Mouse (Mus musculus) olfactory bulb, adult 2 months (tissue): ENCODE results near the gene Pafah1b1. TPM values are rescaled to one million over a fixed set of nuclear protein-coding genes. Genes with fewer than 3 reads are reported as not detected.

ENCODE experiments used
- H3K27ac ChIP-seq: fragments of 200-500 bp; 2 replicates; pipeline ENCODE4 v1.5.1; 2012; ENCODE audit warnings: low read depth, low read length; ENCODE audit not compliant: insufficient read depth
- H3K4me1 ChIP-seq: fragments of 200-500 bp; 2 replicates; pipeline ENCODE4 v1.6.1; 2012; ENCODE audit warnings: low read length; ENCODE audit not compliant: control insufficient read depth, insufficient read depth
- H3K4me3 ChIP-seq: fragments of 200-500 bp; 2 replicates; pipeline ENCODE4 v1.5.1; 2012; ENCODE audit warnings: mild to moderate bottlenecking, low read depth, low read length, moderate library complexity; ENCODE audit not compliant: insufficient read depth
- CTCF ChIP-seq: fragments of 200-500 bp; IDR thresholded peaks from 2 replicates; pipeline ENCODE4 v1.5.1; 2012; ENCODE audit warnings: low read depth, mild to moderate bottlenecking, low read length, moderate library complexity; ENCODE audit not compliant: insufficient read depth
- POLR2A ChIP-seq: fragments of 200-500 bp; IDR thresholded peaks from 2 replicates; pipeline ENCODE4 v1.6.1; 2012; ENCODE audit warnings: mild to moderate bottlenecking, low read depth, low read length, moderate library complexity; ENCODE audit not compliant: insufficient read depth
- WGBS: fragments of 180-500 bp; shearing (Covaris S2); methylation state at CpG from one replicate; pipeline ENCODE4 v1.1.7; 2018; 5-methylcytosine and 5-hydroxymethylcytosine counted together
- polyA plus RNA-seq: library from polyadenylated mRNA; stranded (reverse); fragments of >200 nt; gene quantifications from 2 replicates; pipeline ENCODE4 v1.2.4, GENCODE M21; 2012; ENCODE audit warnings: low replicate concordance; ENCODE audit not compliant: missing spikeins, insufficient read depth, insufficient read length

Gene Pafah1b1
- polyA plus RNA-seq: 132 and 143 TPM in 2 replicates

DNA sequence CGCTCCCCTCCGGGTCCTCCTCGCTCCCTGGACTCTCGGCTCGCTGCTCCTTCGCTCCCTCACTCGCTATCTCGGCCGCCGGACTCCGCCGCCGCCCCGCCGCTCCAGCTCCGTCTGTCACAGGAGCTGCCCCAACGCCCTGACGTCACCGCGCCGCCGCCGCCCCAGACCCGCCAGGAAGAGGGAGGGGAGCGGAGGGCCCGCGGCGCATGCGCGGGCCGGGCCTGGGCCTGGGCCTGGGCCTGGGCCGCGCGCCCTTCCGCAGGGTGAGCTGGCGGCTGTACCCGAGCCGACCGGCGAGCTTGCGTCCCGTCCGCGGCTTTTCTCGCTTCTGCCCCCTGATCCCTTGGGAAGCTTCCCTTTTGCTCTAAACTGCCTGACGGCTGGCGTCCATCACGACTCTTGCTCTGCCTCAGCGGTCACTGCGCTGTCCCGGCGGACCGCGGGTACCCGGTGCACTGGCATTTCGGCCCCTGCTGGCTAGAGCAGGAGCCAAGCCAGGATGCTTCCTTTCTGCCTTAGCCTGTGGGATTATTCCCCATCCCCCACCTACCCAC lies at the start of gene Pafah1b1:
Pafah1b1 (minus strand) TSS at position 436 of the 557 bp plus-strand sequence.
- Histone ChIP-seq H3K27ac (peak within 1 kb of the TSS; percentile 94), H3K4me1 (no peaks in the 10 kb centered on the region), H3K4me3 (peak within 1 kb of the TSS; percentile 74)
- WGBS: under 1% methylated on average over 54 of the region's 56 CpGs
- no peak for TF ChIP-seq CTCF
- peak; percentile 99 for TF ChIP-seq POLR2A

DNA sequence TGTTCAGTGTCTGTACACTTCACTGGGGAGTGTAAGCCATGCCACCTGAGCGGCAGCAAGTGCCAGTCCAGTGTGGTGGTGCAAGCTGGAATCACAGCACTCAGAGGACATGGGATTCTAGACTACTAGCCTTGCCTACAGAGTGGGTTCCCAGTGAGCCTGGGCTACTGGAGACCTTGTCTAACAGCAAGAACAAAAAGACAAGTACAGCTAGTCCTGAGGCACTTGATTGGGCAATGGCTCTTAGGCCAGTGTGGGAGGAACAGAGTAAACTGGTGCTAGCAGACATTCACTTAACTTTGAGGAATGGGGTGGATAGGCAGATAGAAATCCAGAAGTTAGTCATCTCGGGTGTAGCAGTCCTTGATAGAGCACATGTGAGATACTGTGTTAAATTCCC lies 47.9 kb upstream of the Pafah1b1 start:
- WGBS: 89% methylated on average over 2 of the region's 2 CpGs
- TF ChIP-seq CTCF: no peak
- TF ChIP-seq POLR2A: no peak
- Histone ChIP-seq H3K4me1 (peaks cover 8% of the 10 kb centered on the region; the same call in 1 of the 2 replicates), H3K4me3 (no peak overlapping the region), H3K27ac (no peak overlapping the region)

DNA sequence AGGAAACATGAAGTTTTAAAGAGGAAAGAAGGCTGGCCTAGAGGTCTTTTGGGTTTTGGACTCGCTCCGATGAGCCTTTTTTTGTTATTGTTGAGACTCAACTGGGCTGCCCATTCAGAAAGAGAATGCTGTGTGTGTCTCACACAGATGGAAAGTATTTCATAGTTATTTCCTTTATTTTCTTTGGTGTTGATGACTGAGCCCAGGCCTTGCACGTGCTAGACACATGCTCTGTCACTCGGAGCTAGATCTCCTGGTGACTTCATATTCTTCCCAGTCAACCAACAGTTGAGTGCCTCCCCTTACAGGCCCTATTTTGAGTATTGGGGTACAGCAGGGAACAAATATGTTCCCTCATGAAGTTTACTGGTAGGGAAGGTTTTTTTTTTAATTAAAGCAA lies 47.2 kb upstream of the Pafah1b1 start:
- no peak for TF ChIP-seq POLR2A
- no peak for TF ChIP-seq CTCF
- peaks cover 8% of the 10 kb centered on the region; the same call in 1 of the 2 replicates for H3K4me1 ChIP-seq
- H3K27ac ChIP-seq: no peak overlapping the region
- no peak overlapping the region for H3K4me3 ChIP-seq
- 70% methylated on average over 4 of the region's 4 CpGs for WGBS

DNA sequence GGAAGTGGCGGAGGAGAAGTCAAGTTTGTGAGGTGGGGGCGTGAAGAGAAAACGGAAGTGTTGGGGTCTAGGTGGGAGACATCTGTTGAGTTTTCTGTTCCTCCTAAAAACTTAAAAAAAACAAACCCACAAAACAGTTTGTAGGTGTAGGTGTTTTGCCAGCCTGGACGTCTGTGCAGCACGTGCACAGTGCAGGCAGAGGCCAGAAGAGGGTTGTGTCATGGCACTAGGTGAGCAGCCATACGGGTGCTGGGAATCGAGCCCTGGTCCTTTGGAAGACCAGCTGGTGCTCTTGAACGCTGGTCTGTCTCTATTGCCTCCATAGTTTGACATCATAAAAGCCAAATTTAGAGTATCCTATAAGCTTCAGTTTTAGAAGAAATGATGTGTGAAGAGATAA lies 46.8 kb upstream of the Pafah1b1 start:
- H3K4me3 ChIP-seq: peak overlapping the region; percentile 82
- no peak for TF ChIP-seq POLR2A
- TF ChIP-seq CTCF: no peak
- 12% methylated on average over 8 of the region's 8 CpGs for WGBS

DNA sequence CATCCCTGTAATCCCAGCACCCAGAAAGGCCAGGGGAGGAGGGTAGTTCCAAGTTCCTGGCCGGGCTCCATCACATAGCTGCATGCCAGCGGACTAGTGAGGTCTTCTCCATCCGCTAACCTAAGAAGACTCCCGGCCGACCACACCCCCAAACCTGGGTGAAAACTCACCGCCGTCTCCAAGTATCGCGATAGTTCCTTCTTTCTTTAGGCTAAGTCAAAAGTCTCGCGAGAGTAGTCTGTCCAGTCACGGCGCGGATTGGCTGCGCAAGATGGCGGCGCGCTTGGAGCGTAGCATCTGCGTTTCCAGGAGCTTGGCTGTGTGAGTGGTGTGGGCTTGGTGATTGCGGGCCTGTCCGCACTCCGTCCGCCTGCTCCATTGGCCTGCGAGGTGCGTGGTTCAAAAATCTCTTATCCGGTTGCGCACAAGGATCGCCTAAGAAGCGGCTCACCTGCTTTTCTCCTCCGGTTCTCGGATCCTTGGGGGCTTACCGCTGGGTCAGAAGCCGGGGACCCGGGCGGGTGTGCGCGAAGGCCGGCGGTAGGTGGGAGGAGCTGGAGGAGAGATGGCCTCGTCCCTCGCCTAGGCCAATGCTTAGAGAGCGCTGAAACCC lies 46.2 kb upstream of the Pafah1b1 start, which contains the start of gene Mettl16:
Mettl16 (plus strand) TSS at position 236 of the 613 bp plus-strand sequence.
- peak within 1 kb of the TSS; percentile 57 for H3K27ac ChIP-seq
- H3K4me3 ChIP-seq: peak within 1 kb of the TSS; percentile 82
- H3K4me1 ChIP-seq: peaks cover 8% of the 10 kb centered on the region; the same call in 1 of the 2 replicates
- TF ChIP-seq CTCF: no peak
- TF ChIP-seq POLR2A: peak; percentile 67; the same call in 1 of the 2 replicates
- under 1% methylated on average over 43 of the region's 43 CpGs for WGBS

More for the DNA sequence above, 46.8 kb upstream of the Pafah1b1 start:
- Histone ChIP-seq H3K27ac (peak overlapping the region; percentile 57), H3K4me1 (peaks cover 8% of the 10 kb centered on the region; the same call in 1 of the 2 replicates)

DNA sequence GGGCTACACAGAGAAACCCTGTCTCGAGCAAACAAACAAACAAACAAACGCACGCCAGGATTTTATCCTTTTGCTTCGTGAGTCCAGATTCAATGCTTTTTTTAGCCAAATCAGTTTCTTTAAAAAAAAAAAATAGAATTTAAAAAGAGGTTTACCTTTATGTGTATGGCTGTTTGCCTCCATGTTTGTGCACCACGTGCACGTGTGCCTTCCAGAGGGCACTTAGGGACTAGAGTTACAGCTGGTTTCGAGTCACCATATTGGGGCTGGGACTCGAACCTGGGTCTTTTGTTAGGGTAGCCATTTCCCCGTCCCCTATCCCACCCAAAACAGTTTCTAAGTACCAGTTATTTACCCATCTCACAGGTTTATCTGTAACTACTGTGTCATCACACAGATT lies 45.6 kb upstream of the Pafah1b1 start:
- H3K4me3 ChIP-seq: no peak overlapping the region
- no peak for TF ChIP-seq POLR2A

DNA sequence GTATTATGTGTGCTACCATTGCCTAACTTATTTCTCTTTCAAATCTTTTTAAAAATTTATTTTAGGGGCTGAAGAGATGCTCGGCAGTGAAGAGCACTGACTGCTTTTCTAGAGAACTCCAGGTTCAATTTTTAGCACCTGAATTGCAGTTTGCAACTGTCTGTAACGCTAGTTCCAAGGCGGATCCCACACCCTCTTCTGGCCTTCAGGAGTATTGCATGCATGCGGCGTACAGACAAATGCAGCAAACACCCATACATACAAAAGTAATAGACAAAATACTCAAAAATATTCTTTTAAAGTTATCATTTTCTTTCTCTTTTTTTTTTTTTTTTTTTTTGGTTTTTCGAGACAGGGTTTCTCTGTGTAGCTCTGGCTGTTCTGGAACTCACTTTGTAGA lies 43.6 kb upstream of the Pafah1b1 start:
- 32% methylated on average over 6 of the region's 6 CpGs for WGBS
- Histone ChIP-seq H3K4me1 (peaks cover 8% of the 10 kb centered on the region; the same call in 1 of the 2 replicates), H3K4me3 (no peak overlapping the region), H3K27ac (no peak overlapping the region)
- no peak for TF ChIP-seq CTCF
- TF ChIP-seq POLR2A: no peak

More for the DNA sequence above, 45.6 kb upstream of the Pafah1b1 start:
- peaks cover 8% of the 10 kb centered on the region; the same call in 1 of the 2 replicates for H3K4me1 ChIP-seq
- no peak overlapping the region for H3K27ac ChIP-seq
- 69% methylated on average over 9 of the region's 9 CpGs for WGBS

DNA sequence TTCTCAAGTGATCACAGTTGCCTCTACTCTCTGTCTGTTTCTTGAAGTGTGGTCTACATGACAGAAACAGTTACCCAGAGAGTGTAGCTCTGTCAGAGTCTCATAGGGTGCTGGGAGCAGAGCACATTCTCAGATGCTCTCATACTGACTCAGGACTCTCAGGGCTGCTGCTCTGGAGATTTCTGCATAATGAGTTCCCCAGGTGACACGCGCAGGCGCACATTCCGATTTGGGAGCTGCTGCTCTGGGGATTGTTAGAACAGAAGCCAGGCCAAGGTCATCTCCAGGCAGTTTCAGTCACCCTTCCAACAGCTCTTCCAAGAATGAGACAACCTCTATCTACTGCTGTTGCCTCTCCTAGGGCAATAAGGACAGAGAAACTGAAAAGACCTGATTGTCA lies 43.0 kb upstream of the Pafah1b1 start:
- peaks cover 8% of the 10 kb centered on the region; the same call in 1 of the 2 replicates for H3K4me1 ChIP-seq
- no peak overlapping the region for H3K4me3 ChIP-seq
- H3K27ac ChIP-seq: no peak overlapping the region
- TF ChIP-seq POLR2A (no peak), CTCF (no peak)
- WGBS: 90% methylated on average over 4 of the region's 4 CpGs

DNA sequence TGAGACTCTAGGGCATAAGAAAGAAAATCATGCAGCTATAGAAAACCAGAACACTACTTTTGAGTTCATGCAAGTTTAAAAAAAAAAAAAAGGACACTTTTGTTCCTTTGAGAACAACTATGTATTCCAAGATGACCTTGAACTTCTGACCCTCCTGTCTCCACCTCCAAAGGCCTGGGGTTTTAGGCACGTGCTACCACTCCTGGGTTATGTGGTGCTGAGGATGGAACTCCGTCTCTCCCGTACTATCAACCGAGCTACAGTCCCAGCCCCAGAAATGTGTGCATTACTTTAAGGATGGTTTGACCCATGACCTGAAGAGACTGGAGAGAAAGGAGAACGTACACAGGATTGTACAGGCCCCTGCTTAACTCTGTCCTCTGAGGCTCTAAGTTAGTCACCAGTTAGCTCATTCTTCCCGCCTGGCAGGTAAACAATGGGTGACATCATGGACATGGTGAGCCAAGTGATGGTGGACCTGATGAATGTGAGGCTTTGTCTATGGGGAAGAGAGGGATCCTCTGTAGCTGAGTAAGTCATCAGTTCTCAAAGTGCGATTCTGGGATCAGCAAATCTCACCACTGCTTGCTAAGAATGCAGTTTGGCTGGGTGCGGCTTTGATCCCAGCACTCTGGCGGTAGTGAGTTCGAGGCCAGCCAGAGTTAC lies 39.6 kb upstream of the Pafah1b1 start:
- Histone ChIP-seq H3K4me3 (no peak overlapping the region), H3K4me1 (no peaks in the 10 kb centered on the region), H3K27ac (no peak overlapping the region)
- whole genome bisulfite sequencing: 78% methylated on average over 10 of the region's 10 CpGs
- TF ChIP-seq CTCF (no peak), POLR2A (no peak)
